Comparison of ENCODE assay signal across 1 mouse cellular context in genomic region chr13:23747892-23748288, GRCm38 (mm10).
TF ChIP-seq lines count a peak whose summit lies in the region.

No protein-coding gene starts in this region.

TF ChIP-seq in MEL, 35 proteins besides CTCF, POLR2A, EP300 and RAD21:
- no peak for TF ChIP-seq E2F4 (IDR thresholded peaks at IDR 0.05; ENCODE audit: borderline replicate concordance, low read depth, low read length)
- TF ChIP-seq MEF2A (IDR thresholded peaks at IDR 0.05; ENCODE audit: extremely low read depth, insufficient replicate concordance, low read depth, low read length, poor library complexity, severe bottlenecking) = no peak
- TF ChIP-seq SIN3A (IDR thresholded peaks at IDR 0.05; ENCODE audit: low read length) = no peak
- no peak for TF ChIP-seq CHD1 (IDR thresholded peaks at IDR 0.05; ENCODE audit: low read depth, low read length)
